Mouse (Mus musculus) thymus, postnatal 14 days (tissue): ENCODE measurements around the gene Lrmda.

Experiments
- DNase-seq: peaks from one replicate; pipeline ENCODE4 v3.0.0; 2021

The Lrmda gene

GRCm38 (mm10) chr14:22335101-22335820 lies 315.7 kb downstream of the Lrmda start:
- no peak for DNase-seq

DNA sequence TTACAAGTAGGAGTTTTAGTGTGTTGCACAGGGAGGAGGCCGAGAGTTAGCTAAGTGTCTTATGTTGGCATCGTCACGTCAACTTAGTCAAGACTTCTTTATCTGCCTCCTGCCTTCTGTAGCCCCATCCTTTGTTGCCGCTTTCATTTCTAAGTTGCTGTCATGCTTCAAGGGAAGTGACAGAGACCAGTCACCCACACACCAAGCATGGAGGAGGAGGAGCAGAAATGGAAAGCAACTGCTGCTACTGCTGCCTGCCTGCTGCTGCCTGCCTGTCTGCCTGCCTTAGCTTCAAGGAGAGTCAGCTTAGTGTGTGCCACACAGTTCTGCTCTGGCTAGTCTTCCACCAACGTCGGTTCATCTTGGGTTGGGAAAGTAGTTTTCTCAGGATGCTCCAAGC lies 319.7 kb downstream of the Lrmda start:
- no peak for DNase-seq

DNA sequence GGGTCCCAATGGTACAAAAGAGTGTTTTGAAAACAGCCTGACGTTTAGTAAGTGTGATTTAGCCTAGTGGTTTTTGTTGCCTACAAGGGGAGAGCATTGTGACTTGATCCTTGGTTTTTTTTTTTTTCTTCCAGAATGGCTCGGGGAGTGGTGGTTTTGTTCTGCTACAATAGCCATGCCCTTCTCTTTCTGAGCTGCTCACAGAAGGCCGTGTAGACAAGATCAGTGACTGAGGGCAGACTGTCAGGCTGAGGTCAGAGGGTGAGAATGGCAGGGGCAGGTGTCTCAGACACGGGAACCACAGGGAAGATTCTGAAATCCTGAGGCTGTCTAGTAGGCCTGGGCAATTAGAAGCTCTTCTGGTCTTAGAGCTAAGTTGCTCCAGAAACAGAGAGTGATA lies 323.8 kb downstream of the Lrmda start:
- no peak for DNase-seq

- DNase-seq = no peak
Observed at GRCm38 (mm10) chr14:22345248-22345647, 325.7 kb downstream of the Lrmda start.

- no peak for DNase-seq
Observed at GRCm38 (mm10) chr14:22353626-22354025, 334.1 kb downstream of the Lrmda start.

- no peak for DNase-seq
Observed at GRCm38 (mm10) chr14:22354769-22355574, 335.5 kb downstream of the Lrmda start.

DNA sequence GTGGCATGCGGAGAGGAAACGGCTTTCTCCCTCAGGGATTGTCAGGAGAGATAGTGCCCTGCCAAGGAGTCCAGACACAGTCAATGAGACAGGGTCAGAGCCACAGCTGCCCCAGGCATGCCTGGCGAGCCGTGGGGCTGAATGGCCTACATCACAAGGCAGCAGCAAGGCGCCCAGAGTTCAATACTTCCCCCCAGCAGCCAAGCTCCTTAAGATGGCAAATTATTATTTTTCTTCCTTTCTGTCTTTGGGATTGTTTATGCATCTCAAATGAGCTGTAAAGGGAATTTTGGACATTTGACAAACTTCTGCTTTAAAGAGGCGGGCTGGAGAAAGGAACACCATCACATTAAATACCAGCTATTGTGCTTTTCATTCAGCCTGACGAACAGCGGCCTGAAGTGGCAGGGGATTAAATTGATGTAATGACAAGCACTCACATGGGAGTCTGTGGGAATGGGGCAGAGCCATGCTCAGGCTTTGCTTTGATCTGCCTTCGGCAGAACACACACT lies 338.5 kb downstream of the Lrmda start:
- DNase-seq = no peak

DNA sequence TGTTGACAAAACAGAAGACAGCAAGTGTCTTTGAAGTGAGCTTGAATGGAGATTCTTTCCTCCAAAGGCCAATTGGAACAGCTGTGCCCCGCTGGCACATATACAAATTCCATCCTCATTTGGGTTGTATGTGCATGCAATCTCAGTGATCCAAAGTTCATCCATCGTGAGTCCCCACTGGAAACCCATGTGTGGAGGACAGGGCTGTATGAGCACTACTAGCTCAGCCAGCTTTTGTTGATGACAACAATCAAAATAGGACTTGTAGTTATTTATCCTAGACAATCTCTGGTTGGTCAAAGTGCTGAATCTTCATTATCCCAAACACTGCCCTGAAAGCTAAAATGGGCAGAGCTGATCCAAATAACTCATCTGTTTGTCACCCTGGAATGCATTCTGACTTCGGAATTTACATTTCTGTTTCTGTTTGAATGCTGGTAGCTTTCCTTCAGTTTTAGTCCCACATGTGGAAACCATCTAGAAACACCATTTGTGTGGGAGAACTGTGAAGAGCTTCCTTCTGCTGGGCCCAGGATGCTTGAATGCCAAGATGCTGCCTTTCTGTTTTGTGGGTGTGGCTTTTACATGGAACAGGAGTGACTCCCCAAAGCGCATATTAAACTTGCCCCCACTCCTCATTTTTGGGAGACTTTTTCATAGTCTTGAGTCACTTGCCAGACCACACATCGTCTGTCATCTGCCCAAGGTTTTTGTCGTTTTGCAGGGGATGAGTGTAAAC lies 344.7 kb downstream of the Lrmda start:
- no peak for DNase-seq

DNA sequence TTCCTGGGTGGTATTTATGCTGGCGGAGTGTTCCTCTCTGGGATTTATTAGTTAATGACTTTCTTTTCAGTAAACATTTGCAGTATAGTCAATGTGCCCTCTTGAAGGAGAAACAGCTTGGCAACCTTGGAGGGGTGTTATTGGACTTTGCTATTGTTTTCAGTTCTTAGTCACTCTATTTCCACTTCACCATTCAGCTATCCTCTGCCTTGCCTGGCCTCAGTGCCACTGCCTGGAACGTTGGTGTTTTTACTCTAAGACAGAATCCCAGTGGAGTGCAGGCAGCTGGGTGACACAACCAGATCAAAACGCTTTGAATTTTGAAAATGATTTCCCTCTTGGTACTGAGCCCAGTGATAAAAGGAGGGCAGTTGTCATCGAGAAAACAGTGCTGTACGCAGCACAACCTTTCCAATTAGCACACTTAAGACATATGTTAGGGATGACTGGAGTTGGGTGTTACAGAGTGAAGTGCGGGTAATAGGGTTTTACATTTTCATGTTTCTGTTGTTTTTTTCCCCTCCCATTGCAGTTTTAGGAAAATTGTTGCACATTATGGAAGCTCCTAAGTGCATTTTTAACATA lies 345.4 kb downstream of the Lrmda start:
- DNase-seq = no peak

DNA sequence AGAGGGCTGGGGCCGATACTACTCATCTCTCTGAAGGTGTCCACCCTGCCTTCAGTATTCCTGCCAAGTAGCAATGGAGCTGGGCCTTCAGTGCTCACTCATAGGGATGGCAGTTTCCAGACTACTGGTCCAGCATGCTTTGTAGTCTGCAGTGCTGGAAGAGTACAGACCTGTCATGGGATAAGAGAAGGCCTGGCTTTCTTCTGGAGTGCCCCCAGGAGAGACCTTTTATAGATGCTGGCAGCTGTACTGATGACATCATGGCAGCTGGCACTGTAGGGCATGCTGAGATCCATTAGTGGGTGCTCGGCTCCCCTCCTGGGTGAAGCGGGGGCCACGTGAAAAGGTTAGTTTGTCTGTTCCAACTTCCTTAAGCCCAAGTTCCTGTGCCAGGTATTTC lies 348.1 kb downstream of the Lrmda start:
- DNase-seq = no peak

DNA sequence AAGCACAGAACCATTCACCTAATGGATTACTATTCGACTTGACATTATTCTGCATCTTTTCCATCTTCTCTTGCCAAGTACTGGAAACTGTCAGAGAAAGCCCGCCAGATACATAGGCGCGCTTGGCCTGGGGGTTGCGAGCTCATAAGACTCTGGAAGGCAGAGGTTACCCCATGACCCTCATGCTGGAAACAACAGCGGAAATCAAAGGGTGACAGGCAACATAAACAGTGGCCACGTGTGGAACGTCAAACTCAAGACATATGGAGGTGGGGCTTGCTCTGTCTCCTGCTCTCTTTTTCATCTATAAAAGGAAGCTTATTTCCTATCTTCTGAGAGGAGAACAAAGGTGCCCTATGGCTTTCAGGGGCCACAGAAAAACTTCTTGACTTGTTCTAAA lies 351.6 kb downstream of the Lrmda start:
- no peak for DNase-seq

GRCm38 (mm10) chr14:22372666-22373360 lies 353.3 kb downstream of the Lrmda start:
- DNase-seq = no peak

GRCm38 (mm10) chr14:22373361-22373745 lies 353.8 kb downstream of the Lrmda start:
- no peak for DNase-seq

DNA sequence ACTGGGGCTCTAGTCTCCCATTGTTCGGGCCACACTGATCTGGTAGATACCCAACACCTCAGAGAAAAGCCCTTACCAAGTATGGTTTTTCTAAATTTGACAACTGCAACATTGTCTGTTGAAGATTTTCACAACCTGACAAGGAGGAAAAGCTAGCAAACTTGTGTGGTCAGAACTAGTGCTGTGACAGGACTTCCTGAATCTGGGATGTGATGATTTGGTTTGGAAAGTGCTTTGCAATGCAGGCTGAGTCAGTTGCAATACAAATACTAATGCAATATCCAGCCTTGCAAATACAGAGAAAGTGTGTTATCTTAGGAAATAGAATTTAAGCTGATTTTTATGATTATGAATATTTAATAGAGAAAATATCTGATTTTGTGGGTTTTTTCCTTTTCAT lies 357.6 kb downstream of the Lrmda start:
- DNase-seq = no peak

DNA sequence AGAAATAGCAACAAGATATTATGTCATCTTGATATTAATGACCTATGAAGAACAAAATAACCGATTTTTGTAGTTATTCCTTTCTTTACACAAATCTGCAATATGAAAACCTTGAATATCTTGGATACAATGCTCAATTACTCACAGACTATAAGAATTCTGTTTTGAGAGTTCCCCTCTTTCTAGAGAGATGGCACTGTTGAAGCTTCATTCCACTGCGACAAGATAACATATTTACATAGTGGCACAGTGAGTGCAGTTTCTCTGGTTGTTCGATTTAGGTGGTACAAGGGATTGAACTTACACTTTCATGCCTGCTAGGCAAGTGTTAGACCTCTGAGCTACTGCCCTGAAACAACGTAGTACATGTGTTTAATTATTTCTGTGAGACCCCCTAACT lies 362.6 kb downstream of the Lrmda start:
- no peak for DNase-seq

DNA sequence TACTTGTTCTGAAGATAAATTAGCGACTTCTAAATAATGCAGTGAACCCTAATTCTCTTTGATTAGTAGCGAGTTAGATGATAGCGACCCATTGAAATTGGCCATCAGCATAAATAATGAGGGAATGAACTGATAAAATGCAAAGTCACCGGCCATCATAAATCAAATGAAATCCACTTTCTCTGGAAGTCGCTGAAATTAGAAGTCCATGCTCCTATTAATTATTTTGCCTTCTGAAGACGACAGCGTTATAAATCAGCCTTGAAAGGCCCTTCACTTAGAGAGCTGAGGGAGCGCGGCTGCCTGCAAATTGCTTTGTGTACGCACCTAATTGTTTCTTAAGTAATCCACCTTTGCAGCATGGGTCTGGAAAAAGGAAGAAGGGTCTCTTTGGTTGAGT lies 374.1 kb downstream of the Lrmda start:
- no peak for DNase-seq

GRCm38 (mm10) chr14:22402411-22402810 lies 382.9 kb downstream of the Lrmda start:
- DNase-seq = no peak

DNA sequence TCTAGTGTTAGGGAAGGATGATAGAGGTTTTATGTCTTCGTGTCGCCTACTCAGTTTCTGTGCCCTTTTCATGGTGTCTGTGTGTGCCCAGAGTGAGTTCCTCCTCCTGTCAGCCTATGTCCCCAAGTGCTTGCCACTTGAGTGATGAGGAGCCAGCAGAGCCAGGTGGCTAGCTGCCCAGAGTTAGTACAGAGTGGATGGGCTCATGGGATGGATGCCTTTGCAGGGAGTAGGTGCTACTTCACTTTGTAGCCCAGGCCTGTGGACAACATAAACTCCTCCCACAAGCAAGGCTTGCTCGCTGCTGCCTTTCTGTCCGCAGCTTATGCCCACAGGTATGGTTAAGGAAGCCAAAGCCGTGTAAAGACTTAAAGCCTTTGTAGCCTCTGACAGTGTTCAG lies 387.1 kb downstream of the Lrmda start:
- DNase-seq = no peak

GRCm38 (mm10) chr14:22410826-22411225 lies 391.3 kb downstream of the Lrmda start:
- no peak for DNase-seq

GRCm38 (mm10) chr14:22413220-22413619 lies 393.7 kb downstream of the Lrmda start:
- no peak for DNase-seq

- DNase-seq = no peak
Observed at GRCm38 (mm10) chr14:22417706-22418105, 398.2 kb downstream of the Lrmda start.

DNA sequence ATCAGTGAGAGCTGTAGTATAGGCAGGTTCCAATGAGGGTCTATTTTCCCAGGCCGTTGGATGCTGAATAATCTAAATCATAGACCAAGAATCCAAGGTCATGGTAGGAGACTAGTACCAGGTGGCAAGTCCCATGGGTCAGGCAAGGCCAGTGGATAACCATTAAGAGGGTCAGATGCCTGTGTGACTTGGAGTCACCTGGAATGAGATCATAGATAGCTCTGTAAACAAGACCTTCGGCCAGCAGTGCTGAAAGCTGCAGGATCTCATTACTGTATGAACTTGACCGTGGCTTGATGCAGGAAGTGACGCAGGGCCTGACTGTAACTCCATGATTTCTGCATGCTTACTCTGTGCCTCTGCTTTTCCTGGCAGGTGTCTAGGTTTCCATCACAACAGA lies 402.2 kb downstream of the Lrmda start:
- DNase-seq = no peak
